Mouse (Mus musculus) effector memory CD4-positive, alpha-beta T cell, adult 5 months (primary cell): Measurements from ENCODE around the gene Gimap1. TPM values are rescaled to one million over a fixed set of nuclear protein-coding genes. Genes with fewer than 3 reads are reported as not detected.

ENCODE experiments used
- polyA plus RNA-seq: library from polyadenylated mRNA; unstranded; fragments of 100-300 nt; shearing (Covaris generic); gene quantifications from one replicate; pipeline ENCODE4 v1.2.1, GENCODE M21; 2017

The Gimap1 gene
- polyA plus RNA-seq, result 398 TPM

DNA sequence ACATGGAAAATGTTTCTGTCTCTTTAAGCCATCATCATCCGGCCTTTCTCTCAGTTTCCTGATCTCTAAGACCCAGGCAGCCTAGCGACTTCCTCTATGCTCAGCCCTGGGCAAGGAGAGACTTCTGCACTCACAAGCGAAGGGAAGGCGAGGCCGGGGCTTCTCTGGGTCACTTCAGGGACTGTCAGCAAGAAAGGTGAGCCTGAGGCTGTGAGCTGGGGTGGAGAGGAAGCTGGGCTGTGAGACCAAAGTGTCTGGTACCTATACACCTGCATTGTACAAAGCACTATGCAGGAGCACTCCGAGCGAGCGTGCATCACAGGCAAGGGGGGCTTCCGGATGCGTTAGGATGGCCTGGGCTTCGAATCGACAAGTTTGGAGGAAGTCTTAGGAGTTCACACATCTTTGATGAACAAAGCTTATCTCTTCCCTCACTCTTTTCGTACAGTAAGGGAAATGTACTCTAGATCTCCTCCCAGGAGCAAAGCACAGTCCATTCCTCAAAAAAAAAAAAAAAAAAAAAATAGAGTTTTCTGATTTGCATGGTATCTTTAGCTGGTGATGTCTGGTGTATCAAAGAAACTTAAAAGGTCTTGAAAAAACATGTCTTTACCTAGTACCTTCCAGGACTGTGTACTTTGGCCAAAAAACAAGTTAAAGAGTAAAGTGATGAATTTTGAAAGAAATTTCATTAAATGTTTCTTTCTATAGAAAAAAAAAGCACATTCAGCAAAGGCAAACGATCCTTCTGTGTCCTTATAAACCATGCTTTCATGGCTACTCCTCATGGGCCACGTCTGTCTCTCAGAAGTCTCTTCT is at the start of gene Gimap1:
Gene Gimap1, plus strand, starts transcription at position 94 of the 819 bp plus-strand sequence.

DNA sequence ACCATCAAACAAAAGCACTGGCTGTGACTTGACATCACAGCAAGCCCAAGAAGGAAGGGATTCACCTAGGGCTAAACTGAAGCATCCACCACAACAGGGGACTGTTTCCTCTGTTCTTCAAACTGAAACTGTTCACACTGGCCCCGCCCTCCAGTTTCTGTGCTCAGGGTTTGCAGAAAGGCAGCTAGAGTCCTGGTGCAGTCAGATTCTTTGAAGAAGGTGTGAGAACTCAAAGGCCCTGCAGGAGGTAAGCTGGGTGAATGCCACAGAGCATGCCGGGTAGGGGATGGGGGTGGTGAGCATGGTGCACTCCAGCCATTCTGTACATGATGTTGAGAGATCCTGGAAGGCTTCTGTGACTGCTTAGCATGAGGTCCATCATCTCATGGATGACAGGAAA is 20.4 kb upstream of the Gimap1 start, which contains the start of the genes Gm28053 and Gimap7:
Gene Gm28053, plus strand, starts transcription at position 153 of the 400 bp plus-strand sequence.
Gene Gimap7, plus strand, starts transcription at position 167 of the 400 bp plus-strand sequence.

GRCm38 (mm10) chr6:48745959-48746889 is 7.4 kb downstream of the Gimap1 start, which contains the start of gene Gimap5:
Gene Gimap5, plus strand, starts transcription at chr6:48746197.

GRCm38 (mm10) chr6:48770696-48771095 is 31.8 kb downstream of the Gimap1 start, which contains the start of gene Gimap3:
Gene Gimap3, minus strand, starts transcription at chr6:48770851.

Other genes starting within 250 kb of the Gimap1 start
- gene Atp6v0e2, start 201.4 kb upstream of the Gimap1 start, polyA plus RNA-seq, result 0.61 TPM
- 10.6 TPM for gene Lrrc61, start 184.3 kb upstream of the Gimap1 start, polyA plus RNA-seq
- not detected for gene Rarres2, start 166.3 kb upstream of the Gimap1 start, polyA plus RNA-seq
- not detected for gene Gm45021, start 149.4 kb upstream of the Gimap1 start, polyA plus RNA-seq
- gene Repin1, start 145.2 kb upstream of the Gimap1 start, polyA plus RNA-seq, result 7.2 TPM
- not detected for gene Gm44965, start 145.1 kb upstream of the Gimap1 start, polyA plus RNA-seq
- 7.6 TPM for gene Zfp775, start 137.0 kb upstream of the Gimap1 start, polyA plus RNA-seq
- 2.6 TPM for gene AI854703, start 112.3 kb upstream of the Gimap1 start, polyA plus RNA-seq
- 173 TPM for gene Gimap8, start 91.8 kb upstream of the Gimap1 start, polyA plus RNA-seq
- 226 TPM for gene Gimap9, start 62.9 kb upstream of the Gimap1 start, polyA plus RNA-seq
- gene Gimap4, start 54.5 kb upstream of the Gimap1 start, polyA plus RNA-seq, result 1,360 TPM
- gene Gimap6, start 30.8 kb upstream of the Gimap1 start, polyA plus RNA-seq, result 1,977 TPM
- 22.4 TPM for gene Gm28053, start 20.4 kb upstream of the Gimap1 start, polyA plus RNA-seq
- 257 TPM for gene Gimap7, start 20.4 kb upstream of the Gimap1 start, polyA plus RNA-seq
- 153 TPM for gene Gimap5, start 7.1 kb downstream of the Gimap1 start, polyA plus RNA-seq
- 1,843 TPM for gene Gimap3, start 31.8 kb downstream of the Gimap1 start, polyA plus RNA-seq
- gene Tmem176a, start 101.9 kb downstream of the Gimap1 start, polyA plus RNA-seq, result 4.3 TPM
- 9.9 TPM for gene Tmem176b, start 102.4 kb downstream of the Gimap1 start, polyA plus RNA-seq
- not detected for gene Aoc1, start 133.8 kb downstream of the Gimap1 start, polyA plus RNA-seq
- gene 1600015I10Rik, start 190.8 kb downstream of the Gimap1 start, polyA plus RNA-seq, result not detected
- not detected for gene Doxl2, start 235.9 kb downstream of the Gimap1 start, polyA plus RNA-seq
- not detected for gene Svs1, start 247.8 kb downstream of the Gimap1 start, polyA plus RNA-seq